Mouse (Mus musculus) thymus, adult 2 months (tissue): ENCODE results near the gene Slc22a14. TPM values are rescaled to one million over a fixed set of nuclear protein-coding genes. Genes with fewer than 3 reads are reported as not detected.

Experiments
- DNase-seq: peaks from one replicate; pipeline ENCODE4 v3.0.0; 2021
- H3K27ac ChIP-seq: fragments of 200-500 bp; 2 replicates; pipeline ENCODE4 v1.5.1; 2012; ENCODE audit warnings: low read length, control low read depth; ENCODE audit not compliant: control insufficient read depth, insufficient read depth
- H3K27me3 ChIP-seq: fragments of 200-500 bp; 2 replicates; pipeline ENCODE4 v1.6.1; 2012; ENCODE audit warnings: mild to moderate bottlenecking, low read length, moderate library complexity, mixed read lengths; ENCODE audit not compliant: control insufficient read depth, insufficient read depth
- H3K36me3 ChIP-seq: fragments of 200-500 bp; 2 replicates; pipeline ENCODE4 v1.6.1; 2012; ENCODE audit warnings: mild to moderate bottlenecking, low read length, moderate library complexity; ENCODE audit not compliant: control insufficient read depth, insufficient read depth
- H3K4me1 ChIP-seq: fragments of 200-500 bp; replicated peaks from 2 replicates; pipeline ENCODE4 v1.6.1; 2012; ENCODE audit warnings: low read length; ENCODE audit not compliant: control insufficient read depth, insufficient read depth
- H3K4me3 ChIP-seq: fragments of 200-500 bp; 2 replicates; pipeline ENCODE4 v1.5.1; 2012; ENCODE audit warnings: mild to moderate bottlenecking, low read length, control low read depth, moderate library complexity; ENCODE audit not compliant: control insufficient read depth, insufficient read depth
- CTCF ChIP-seq: fragments of 200-500 bp; IDR thresholded peaks from 2 replicates; pipeline ENCODE4 v1.5.1; 2012; ENCODE audit warnings: mild to moderate bottlenecking, control low read depth, low read length, moderate library complexity, borderline replicate concordance; ENCODE audit not compliant: control insufficient read depth, poor library complexity, insufficient read depth; ENCODE audit errors: extremely low read depth
- POLR2A ChIP-seq: fragments of 200-500 bp; IDR thresholded peaks from 2 replicates; pipeline ENCODE4 v1.6.1; 2012; ENCODE audit warnings: mild to moderate bottlenecking, low read length, control low read depth, moderate library complexity; ENCODE audit not compliant: control insufficient read depth, poor library complexity, insufficient read depth; ENCODE audit errors: extremely low read depth
- WGBS: fragments of 180-500 bp; shearing (Covaris S2); methylation state at CpG from one replicate; pipeline ENCODE4 v1.1.7; 2018; 5-methylcytosine and 5-hydroxymethylcytosine counted together
- polyA plus RNA-seq: library from polyadenylated mRNA; depleted of rRNA; stranded (reverse); fragments of >200 nt; gene quantifications from 2 replicates; pipeline ENCODE4 v1.2.3, GENCODE M21; 2012

Slc22a14 gene
- polyA plus RNA-seq, 1 experiment: 0.16 TPM

DNA sequence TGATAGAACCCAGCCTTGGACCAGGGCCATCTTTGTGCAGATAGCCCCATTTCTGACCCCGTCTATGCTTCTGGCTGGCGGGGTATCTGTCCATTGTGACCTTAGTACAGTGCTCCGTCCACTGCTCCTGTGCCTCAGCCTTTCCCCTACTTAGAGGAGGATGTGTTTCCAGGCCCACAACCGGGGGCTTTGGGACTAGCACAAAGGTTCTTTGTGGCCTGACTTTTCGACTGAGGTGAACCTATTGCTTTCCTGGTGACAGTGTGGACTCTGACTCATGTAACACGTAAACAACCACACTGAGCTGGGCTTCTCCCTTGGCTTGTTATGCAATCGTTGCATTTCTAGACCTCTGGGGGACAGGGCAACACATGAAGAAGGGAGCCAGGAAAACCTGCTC lies 200.6 kb downstream of the Slc22a14 start:
- no peaks in the 10 kb centered on the region for H3K4me1 ChIP-seq
- TF ChIP-seq CTCF (no peak), POLR2A (no peak)
- H3K36me3 ChIP-seq: no peaks in the 10 kb centered on the region
- no peak overlapping the region for H3K27ac ChIP-seq
- WGBS: 91% methylated on average over 7 of the region's 7 CpGs
- no peak for DNase-seq
- H3K4me3 ChIP-seq: no peak overlapping the region
- no peaks in the 10 kb centered on the region for H3K27me3 ChIP-seq

DNA sequence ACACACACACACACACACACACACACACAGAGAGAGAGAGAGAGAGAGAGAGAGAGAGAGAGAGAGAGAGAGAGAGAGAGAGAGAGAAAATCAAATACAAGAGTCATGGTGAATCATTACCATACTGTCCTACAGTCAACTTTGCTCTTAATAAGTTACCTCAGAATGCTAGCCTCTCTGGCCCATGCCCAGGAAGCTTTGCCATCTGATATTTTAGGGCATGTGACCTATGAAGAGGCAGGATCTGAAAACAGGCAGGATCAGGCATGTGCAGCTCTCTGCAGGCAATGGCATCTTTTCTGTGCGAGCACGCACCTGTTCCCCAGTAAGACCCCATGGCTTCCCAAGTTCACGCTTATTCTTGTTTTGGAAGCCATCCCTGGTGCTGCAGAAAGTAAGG lies 204.7 kb downstream of the Slc22a14 start:
- DNase-seq: no peak
- peaks cover 3% of the 10 kb centered on the region; the same call in 1 of the 2 replicates for H3K27me3 ChIP-seq
- H3K27ac ChIP-seq: no peak overlapping the region
- 94% methylated on average over 3 of the region's 3 CpGs for WGBS
- H3K36me3 ChIP-seq: no peaks in the 10 kb centered on the region
- TF ChIP-seq POLR2A: no peak
- TF ChIP-seq CTCF: no peak
- H3K4me1 ChIP-seq: no peaks in the 10 kb centered on the region
- no peak overlapping the region for H3K4me3 ChIP-seq

DNA sequence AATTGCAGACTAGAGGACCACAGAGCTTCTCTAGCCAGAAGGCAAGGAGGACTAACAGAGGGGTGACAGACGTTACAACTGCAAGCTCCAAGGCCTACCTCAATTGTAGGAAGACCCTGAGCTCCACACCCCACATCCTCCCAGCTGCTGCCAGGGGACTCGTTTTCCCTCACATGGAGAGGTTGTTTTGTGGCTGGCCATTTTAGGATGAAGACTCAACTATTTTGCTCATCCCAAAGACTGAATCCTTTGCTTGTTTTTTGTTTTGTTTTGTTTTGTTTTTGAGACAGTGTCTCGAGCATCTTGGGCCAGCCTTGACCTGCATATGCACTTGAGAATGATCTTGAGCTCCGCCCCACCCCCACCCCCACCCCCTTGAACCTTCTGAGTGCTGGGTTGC lies 206.5 kb downstream of the Slc22a14 start, which contains the start of gene Gm47289:
TSS of gene Gm47289 (plus strand) at position 301 of the 400 bp plus-strand sequence.
- Histone ChIP-seq H3K27me3 (peaks cover 3% of the 10 kb centered on the region; the same call in 1 of the 2 replicates), H3K36me3 (no peaks in the 10 kb centered on the region), H3K27ac (no peak within 1 kb of the TSS), H3K4me3 (no peak within 1 kb of the TSS), H3K4me1 (no peaks in the 10 kb centered on the region)
- TF ChIP-seq POLR2A (no peak), CTCF (no peak)
- 56% methylated on average over 4 of the region's 4 CpGs for WGBS
- DNase-seq: no peak

DNA sequence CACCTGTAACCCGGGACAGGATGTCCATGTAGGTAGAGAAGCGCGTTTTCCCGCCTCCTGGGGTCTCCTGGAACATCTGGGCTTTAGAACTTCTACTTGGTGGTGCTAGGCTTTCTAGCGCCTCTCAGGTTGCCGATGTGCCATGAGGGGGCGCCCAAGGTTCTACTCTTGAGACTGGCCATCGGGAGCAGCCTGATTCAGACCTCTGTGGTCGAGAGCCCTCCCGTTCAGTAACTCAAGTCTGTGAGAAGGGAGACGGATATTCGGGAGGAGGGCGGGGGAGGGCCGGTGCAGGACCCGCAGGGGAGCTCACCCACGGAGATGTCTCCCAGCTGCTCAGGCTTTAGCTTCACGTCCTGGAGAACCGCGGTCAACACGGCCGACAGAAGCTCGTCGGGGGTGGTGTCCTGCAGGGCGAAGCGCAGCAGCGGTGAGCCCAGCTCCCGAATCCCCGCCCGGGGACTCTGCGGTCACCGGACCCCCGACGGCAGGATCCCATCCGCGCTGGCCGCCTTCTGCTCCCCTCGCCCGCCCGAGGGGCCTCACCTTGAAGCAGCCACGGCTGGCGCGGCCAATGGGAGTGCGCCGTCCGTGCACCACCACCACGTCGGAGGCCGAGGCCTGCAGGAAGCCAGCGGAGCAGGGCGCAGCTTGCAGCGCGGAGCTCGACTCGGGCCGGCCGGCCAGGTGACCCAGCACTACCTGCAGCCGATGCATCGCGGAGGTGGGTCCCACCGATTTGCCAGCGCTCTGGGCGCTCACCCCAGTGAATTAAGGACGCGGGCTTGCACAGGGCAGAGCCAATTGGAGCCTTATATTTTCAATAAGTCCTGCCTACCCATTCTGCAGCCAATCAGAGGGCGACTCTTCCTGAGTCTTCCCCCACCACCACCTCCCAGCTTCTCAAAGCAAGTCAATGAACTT lies 208.8 kb downstream of the Slc22a14 start, which contains the start of gene Acaa1b:
TSS of gene Acaa1b (minus strand) at position 816 of the 924 bp plus-strand sequence.
- no peak within 1 kb of the TSS for H3K4me3 ChIP-seq
- TF ChIP-seq CTCF (no peak), POLR2A (no peak)
- H3K4me1 ChIP-seq: no peaks in the 10 kb centered on the region
- H3K27ac ChIP-seq: no peak within 1 kb of the TSS
- peak; percentile 48 for DNase-seq
- 4% methylated on average over 65 of the region's 65 CpGs for WGBS
- H3K36me3 ChIP-seq: no peaks in the 10 kb centered on the region
- peaks cover 3% of the 10 kb centered on the region; the same call in 1 of the 2 replicates for H3K27me3 ChIP-seq

DNA sequence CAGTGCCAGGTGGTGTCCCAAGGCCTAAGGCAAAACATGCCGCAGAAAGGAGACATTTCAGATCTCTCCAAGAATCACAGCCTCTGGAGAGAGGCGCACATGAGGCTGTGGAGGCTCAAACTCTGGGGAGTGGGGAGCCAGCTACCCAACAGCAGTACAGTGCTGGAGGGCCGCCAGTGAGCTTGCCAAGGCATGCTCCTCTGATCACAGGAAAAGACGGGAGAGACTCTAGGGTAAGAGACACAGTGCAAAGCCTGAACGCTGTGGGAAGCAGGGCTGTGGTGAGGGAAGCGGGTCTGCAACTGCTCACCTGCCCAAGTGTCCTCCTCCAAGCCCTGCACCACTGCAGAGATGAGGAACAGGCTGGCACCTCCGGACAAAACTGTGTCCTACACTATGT lies 209.5 kb downstream of the Slc22a14 start:
- no peak for DNase-seq
- H3K27ac ChIP-seq: no peak overlapping the region
- no peaks in the 10 kb centered on the region for H3K4me1 ChIP-seq
- peaks cover 3% of the 10 kb centered on the region; the same call in 1 of the 2 replicates for H3K27me3 ChIP-seq
- TF ChIP-seq CTCF: no peak
- TF ChIP-seq POLR2A: no peak
- H3K4me3 ChIP-seq: no peak overlapping the region
- 57% methylated on average over 7 of the region's 7 CpGs for WGBS
- H3K36me3 ChIP-seq: no peaks in the 10 kb centered on the region

DNA sequence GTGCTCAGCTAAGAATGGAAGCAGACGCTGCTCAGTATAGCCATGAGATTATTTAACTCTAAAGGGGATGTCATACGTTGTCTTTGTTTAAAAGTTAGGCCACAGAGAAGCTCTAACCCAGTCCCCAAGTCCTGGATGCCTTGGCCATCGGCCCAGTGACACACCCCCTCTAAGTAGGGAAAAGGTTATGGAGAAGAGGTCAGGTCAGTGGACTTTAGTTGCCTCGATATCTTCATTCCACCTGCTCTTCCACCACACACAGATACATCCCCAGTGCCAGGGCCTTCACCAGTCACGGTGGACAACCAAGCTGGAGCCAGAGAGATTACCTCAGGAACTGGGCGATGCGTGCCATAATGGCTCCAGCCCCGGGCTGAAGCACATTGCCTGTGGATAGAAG lies 209.9 kb downstream of the Slc22a14 start:
- no peak for DNase-seq
- TF ChIP-seq CTCF (no peak), POLR2A (no peak)
- Histone ChIP-seq H3K27me3 (peaks cover 3% of the 10 kb centered on the region; the same call in 1 of the 2 replicates), H3K4me1 (no peaks in the 10 kb centered on the region), H3K4me3 (no peak overlapping the region), H3K27ac (no peak overlapping the region), H3K36me3 (no peaks in the 10 kb centered on the region)
- 85% methylated on average over 8 of the region's 8 CpGs for WGBS

DNA sequence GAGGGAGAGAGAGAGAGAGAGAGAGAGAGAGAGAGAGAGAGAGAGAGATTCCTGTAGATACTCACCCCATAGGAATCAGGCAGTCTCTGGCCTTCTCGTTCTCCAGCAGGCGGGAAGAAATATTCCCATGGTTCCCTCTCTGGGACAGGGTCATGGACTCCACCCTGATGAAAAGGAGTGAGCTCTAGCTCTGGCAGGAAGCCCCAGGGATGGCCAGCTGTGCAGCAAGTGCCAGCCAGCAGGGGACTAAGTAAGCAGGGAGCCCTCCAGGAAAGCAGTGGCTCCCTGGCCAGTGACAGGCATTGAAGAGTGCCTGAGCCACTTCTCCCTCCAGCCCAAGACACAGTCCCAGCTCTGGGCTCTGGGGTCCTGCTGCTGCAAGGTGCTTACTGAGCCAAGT lies 213.6 kb downstream of the Slc22a14 start:
- Histone ChIP-seq H3K27me3 (peaks cover 2% of the 10 kb centered on the region; the same call in 1 of the 2 replicates), H3K4me1 (no peaks in the 10 kb centered on the region), H3K36me3 (no peaks in the 10 kb centered on the region), H3K4me3 (no peak overlapping the region), H3K27ac (no peak overlapping the region)
- no peak for DNase-seq
- no peak for TF ChIP-seq POLR2A
- TF ChIP-seq CTCF: no peak
- WGBS: 89% methylated on average over 2 of the region's 2 CpGs
